ENCODE assay signal across 18 mouse cellular contexts in the genomic region with DNA sequence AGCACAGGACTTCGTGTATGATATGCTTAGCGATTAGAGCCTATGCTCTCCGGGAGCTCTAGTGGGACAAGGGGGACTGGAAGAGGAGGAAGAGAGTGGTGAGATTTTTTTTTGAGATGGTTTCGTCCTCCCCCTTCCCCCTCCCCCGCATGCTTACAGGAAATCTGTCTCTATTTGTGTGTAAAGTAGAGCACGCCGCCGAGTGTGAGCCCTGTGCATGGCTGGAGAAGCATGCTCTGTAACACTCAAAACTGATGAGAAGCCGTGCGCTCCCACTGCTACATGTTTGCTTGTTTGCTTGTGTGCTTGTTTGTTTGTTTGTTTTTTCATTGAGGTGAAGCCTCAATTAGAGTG. TPM values are rescaled to one million over a fixed set of nuclear protein-coding genes. Genes with fewer than 3 reads are reported as not detected.
DNase-seq lines count a peak whose midpoint lies in the region; ATAC-seq and TF ChIP-seq lines count a peak whose summit lies in the region.
"Had no signal": no experiment of that assay in that cellular context is flagged by ENCODE, and none has a peak within 500 bp of the region (broad histone marks: within the 10 kb centered on the region; RNA-seq: fewer than 3 reads in every experiment).

No protein-coding gene starts in this region.

- no peaks in the 10 kb centered on the region for H3K36me3 ChIP-seq in heart, embryonic 10.5 days
- H3K36me3 ChIP-seq: G1E; lung, embryonic 15.5 days had no signal

- H3K27me3 ChIP-seq in heart, embryonic 10.5 days (ENCODE audit: insufficient read depth, poor library complexity, severe bottlenecking): no peaks in the 10 kb centered on the region
- H3K27me3 ChIP-seq: lung, embryonic 15.5 days had no signal

- H3K4me1 ChIP-seq in heart, embryonic 10.5 days: peaks cover 60% of the 10 kb centered on the region
- H3K4me1 ChIP-seq in cortical plate, adult 2 months (ENCODE audit: control insufficient read depth, insufficient read depth, low read length): peaks cover 2% of the 10 kb centered on the region

- H3K27ac ChIP-seq in heart, embryonic 10.5 days: 0 out of 2 replicates have a peak overlapping the region, but pooled peaks have one; percentile 3
- no peak overlapping the region for H3K27ac ChIP-seq in layer of hippocampus, adult 2 months
- H3K27ac ChIP-seq in cortical plate, adult 2 months (ENCODE audit: insufficient read depth, low read length): no peak overlapping the region
- H3K27ac ChIP-seq: hindbrain, postnatal 0 days had no signal

- no peak overlapping the region for H3K4me3 ChIP-seq in heart, embryonic 10.5 days
- peak overlapping the region; percentile 24; the same call in 1 of the 2 replicates for H3K4me3 ChIP-seq in layer of hippocampus, adult 2 months
- 0 out of 2 replicates have a peak overlapping the region, but pooled peaks have one; percentile 8 for H3K4me3 ChIP-seq in cortical plate, adult 2 months (ENCODE audit: insufficient read depth, low read length)
- H3K4me3 ChIP-seq: lung, embryonic 15.5 days had no signal

- no peaks in the 10 kb centered on the region for H3K9me3 ChIP-seq in heart, embryonic 10.5 days
- H3K9me3 ChIP-seq: G1E; lung, embryonic 15.5 days had no signal

- 67% methylated on average over 10 of the region's 10 CpGs for WGBS in heart, embryonic 10.5 days

- TF ChIP-seq POLR2A in cortical plate, adult 2 months (IDR thresholded peaks at IDR 0.05; ENCODE audit: extremely low read depth, insufficient read depth, low read length): no peak

- peak; percentile 45 for DNase-seq in heart, embryonic 10.5 days (ENCODE audit: low spot score)
- DNase-seq in heart, postnatal 36 days: no peak
- no peak for DNase-seq in layer of hippocampus, adult 2 months (ENCODE audit: low spot score in 2 of 2)
- DNase-seq in layer of hippocampus, adult 18-20 months (ENCODE audit: low spot score in 2 of 2): no peak
- peak; percentile 72 for DNase-seq in CD4-positive, CD25-positive, alpha-beta regulatory T cell, adult 2 months (ENCODE audit: low read depth, low spot score)
- DNase-seq in embryo, embryonic 11 days: no peak
- DNase-seq: adrenal gland, postnatal 10 days; B cell, adult 2 months; cerebellum, postnatal 14 days; forebrain, postnatal 0 days; gastrocnemius, postnatal 36 days; heart, postnatal 10 days; kidney, postnatal 14 days had no signal

- intact Hi-C loops in heart, postnatal 36 days (cut with DNase I): no loop called here

- TF ChIP-seq CTCF in layer of hippocampus, adult 2 months (conservative IDR thresholded peaks at IDR 0.05): no peak
- TF ChIP-seq CTCF in cortical plate, adult 2 months (IDR thresholded peaks at IDR 0.05; ENCODE audit: extremely low read depth, insufficient read depth, low read length): no peak

- no peak for ATAC-seq in megakaryocyte progenitor cell, adult 5-6 weeks (replicated peaks; ENCODE audit: poor library complexity)
- ATAC-seq: forebrain, postnatal 0 days; hindbrain, postnatal 0 days had no signal

RNA-seq across cellular contexts. Expression of a gene that starts 25.1 kb away (rescaled TPM):
- 7.7 and 8.8 TPM in 2 replicates for polyA plus RNA-seq in heart, embryonic 10.5 days (2016; fragmentation: Nextera tagmentation; extraction: Ambion mirVana)
- total RNA-seq in heart, postnatal 36 days (2021): 1 to 10 TPM; 5.4 to 6.4 TPM
- total RNA-seq in layer of hippocampus, adult 2 months (2021): 10 to 100 TPM; 11.1 to 15.6 TPM
- total RNA-seq in layer of hippocampus, adult 18-20 months (2021): 10 to 100 TPM in 1 of 2 experiments, 1 to 10 TPM in 1; 9.1 to 12.9 TPM
- 5.4 and 5.6 TPM in 2 replicates for polyA plus RNA-seq in cortical plate, adult 2 months (2012; rRNA removed)
- total RNA-seq in megakaryocyte progenitor cell, adult 5-6 weeks (2015): 3.1 and 3.8 TPM in 2 replicates
- 0.37 and 0.61 TPM in 2 replicates for total RNA-seq in megakaryocyte progenitor cell, adult 5-6 weeks (2017)
- polyA plus RNA-seq: G1E had no signal

Comparison
In these comparisons a context has a peak if more than half of its experiments do, and no peak if none do; other contexts are left out.
1. DNase-seq: peak in heart, embryonic 10.5 days (single experiment) and CD4-positive, CD25-positive, alpha-beta regulatory T cell, adult 2 months (single experiment); none in heart, postnatal 36 days (0 of 2), layer of hippocampus, adult 2 months (0 of 2), layer of hippocampus, adult 18-20 months (0 of 2) and embryo, embryonic 11 days (single experiment).